In genomic region chr17:43116748-43117147, GRCm38 (mm10) we compare ENCODE assay signal across 16 mouse cellular contexts.
DNase-seq lines count a peak whose midpoint lies in the region; TF ChIP-seq lines count a peak whose summit lies in the region.
"Had no signal": no experiment of that assay in that cellular context is flagged by ENCODE, and none has a peak within 500 bp of the region (broad histone marks: within the 10 kb centered on the region; RNA-seq: fewer than 3 reads in every experiment).

No protein-coding gene starts in this region.

- intact Hi-C loops in heart, postnatal 10 days (cut with DNase I) = no loop called here

- H3K27ac ChIP-seq in liver, adult 2 months (replicated peaks; ENCODE audit: insufficient read depth, low read depth, low read length) = no peak overlapping the region
- H3K27ac ChIP-seq in small intestine, adult 2 months (ENCODE audit: insufficient read depth, low read depth, low read length) = peak overlapping the region; percentile 37; the same call in 1 of the 2 replicates
- H3K27ac ChIP-seq: forebrain, embryonic 13.5 days; heart, embryonic 13.5 days; layer of hippocampus, adult 2 months; lung, embryonic 15.5 days; midbrain, embryonic 15.5 days had no signal

- peaks cover 10% of the 10 kb centered on the region for H3K4me1 ChIP-seq in liver, adult 2 months (ENCODE audit: control insufficient read depth, insufficient read depth, low read length)
- H3K4me1 ChIP-seq in small intestine, adult 2 months (ENCODE audit: control insufficient read depth, insufficient read depth, insufficient read length, low read length) = peaks cover 16% of the 10 kb centered on the region; the same call in 1 of the 2 replicates
- H3K4me1 ChIP-seq: forebrain, embryonic 13.5 days; heart, embryonic 13.5 days; lung, embryonic 15.5 days had no signal

- WGBS in liver, adult 2 months = 76% methylated on average over 10 of the region's 10 CpGs
- WGBS in small intestine, adult 2 months = 16% methylated on average over 10 of the region's 10 CpGs

- no peak for TF ChIP-seq POLR2A in liver, adult 2 months (IDR thresholded peaks at IDR 0.05; ENCODE audit: extremely low read depth, insufficient read depth, low read length)
- no peak for TF ChIP-seq POLR2A in small intestine, adult 2 months (IDR thresholded peaks at IDR 0.05; ENCODE audit: low read depth, low read length)

- TF ChIP-seq CTCF in liver, adult 2 months (IDR thresholded peaks at IDR 0.05; ENCODE audit: low read depth, low read length) = no peak
- TF ChIP-seq CTCF in small intestine, adult 2 months (IDR thresholded peaks at IDR 0.05; ENCODE audit: extremely low read depth, insufficient read length, insufficient replicate concordance, low read depth, low read length) = no peak

- DNase-seq in liver, adult 2 months (ENCODE audit: extremely low read depth, low read depth, low spot score) = peak; percentile 41
- DNase-seq in liver (no peak), adipocyte (ENCODE audit: low spot score) (no peak)
- peak; percentile 55 for DNase-seq in kidney, adult 18-20 months
- peak; percentile 46 for DNase-seq in kidney, postnatal 10 days
- DNase-seq in heart, postnatal 10 days = no peak
- DNase-seq: cerebellum, adult 9-11 months; embryo, embryonic 11 days; right cerebral cortex, postnatal 25 days; thymus, postnatal 14 days had no signal

- no peak overlapping the region for H3K9ac ChIP-seq in liver, adult 2 months (ENCODE audit: low read depth, low read length)
- H3K9ac ChIP-seq: forebrain, embryonic 13.5 days; heart, embryonic 13.5 days; lung, embryonic 15.5 days; midbrain, embryonic 15.5 days had no signal

- H3K27me3 ChIP-seq in liver, adult 2 months (ENCODE audit: control insufficient read depth, insufficient read depth, low read length) = no peaks in the 10 kb centered on the region
- no peaks in the 10 kb centered on the region for H3K27me3 ChIP-seq in small intestine, adult 2 months (ENCODE audit: control insufficient read depth, insufficient read depth, low read length)
- H3K27me3 ChIP-seq: forebrain, embryonic 13.5 days; heart, embryonic 13.5 days; lung, embryonic 15.5 days; midbrain, embryonic 15.5 days had no signal

- H3K79me2 ChIP-seq in liver, adult 2 months (ENCODE audit: control insufficient read depth, insufficient read depth, low read length) = no peaks in the 10 kb centered on the region

- H3K36me3 ChIP-seq in liver, adult 2 months (ENCODE audit: control insufficient read depth, insufficient read depth, low read length) = no peaks in the 10 kb centered on the region
- H3K36me3 ChIP-seq in small intestine, adult 2 months (ENCODE audit: control insufficient read depth, insufficient read depth, low read length) = no peaks in the 10 kb centered on the region
- H3K36me3 ChIP-seq: heart, embryonic 13.5 days; lung, embryonic 15.5 days; midbrain, embryonic 15.5 days had no signal

- no peak overlapping the region for H3K4me3 ChIP-seq in liver, adult 2 months (ENCODE audit: insufficient read depth, low read depth, low read length)
- H3K4me3 ChIP-seq in small intestine, adult 2 months (ENCODE audit: low read depth, low read length) = no peak overlapping the region
- H3K4me3 ChIP-seq: forebrain, embryonic 13.5 days; heart, embryonic 13.5 days; layer of hippocampus, adult 2 months; lung, embryonic 15.5 days; midbrain, embryonic 15.5 days had no signal

Comparison
In these comparisons a context has a peak if more than half of its experiments do, and no peak if none do; other contexts are left out.
1. DNase-seq: peak in liver, adult 2 months (single experiment), kidney, adult 18-20 months (single experiment) and kidney, postnatal 10 days (single experiment); none in liver (single experiment), adipocyte (single experiment) and heart, postnatal 10 days (0 of 2).